Comparison of ENCODE assay signal across 7 mouse cellular contexts in genomic region chr4:62697469-62697868, GRCm38 (mm10).
DNase-seq lines count a peak whose midpoint lies in the region; ATAC-seq and TF ChIP-seq lines count a peak whose summit lies in the region.

No protein-coding gene starts in this region.

- peak; percentile 98 for TF ChIP-seq CTCF in cortical plate, adult 2 months (IDR thresholded peaks at IDR 0.05; ENCODE audit: extremely low read depth, insufficient read depth, low read length)

- TF ChIP-seq POLR2A in cortical plate, adult 2 months (IDR thresholded peaks at IDR 0.05; ENCODE audit: extremely low read depth, insufficient read depth, low read length): no peak

- no peak overlapping the region for H3K9ac ChIP-seq in intestine, embryonic 16.5 days (ENCODE audit: low read depth, low read length)
- H3K9ac ChIP-seq in midbrain, embryonic 13.5 days (replicated peaks): no peak overlapping the region

- no peaks in the 10 kb centered on the region for H3K27me3 ChIP-seq in intestine, embryonic 16.5 days (replicated peaks; ENCODE audit: control insufficient read depth, insufficient read depth, low read length)
- no peaks in the 10 kb centered on the region for H3K27me3 ChIP-seq in midbrain, embryonic 13.5 days

- intact Hi-C loops in left cerebral cortex, postnatal 14 days (cut with DNase I): loop anchor here (1.0 to 5.0 kb wide), 3 partner anchors 64 to 425 kb away; no protein-coding TSS in a partner anchor

- H3K27ac ChIP-seq in cortical plate, adult 2 months (ENCODE audit: insufficient read depth, low read length): no peak overlapping the region
- H3K27ac ChIP-seq in intestine, embryonic 16.5 days (ENCODE audit: low read length): 0 out of 2 replicates have a peak overlapping the region, but pooled peaks have one; percentile 7
- H3K27ac ChIP-seq in midbrain, embryonic 13.5 days: 0 out of 2 replicates have a peak overlapping the region, but pooled peaks have one; percentile 14

- WGBS in intestine, embryonic 16.5 days: 11% methylated on average over 2 of the region's 2 CpGs
- WGBS in midbrain, embryonic 13.5 days: 25% methylated on average over 2 of the region's 2 CpGs

- DNase-seq in adrenal gland, adult 8-10 months: peak; percentile 87
- DNase-seq in gastrocnemius, postnatal 4 days (ENCODE audit: low spot score in 2 of 2): peak; percentile 84 to 90
- peak; percentile 92 to 93 for DNase-seq in left cerebral cortex, postnatal 14 days (ENCODE audit: low spot score in 2 of 2)
- peak; percentile 50 to 73 for DNase-seq in spleen, postnatal 14 days (ENCODE audit: low spot score in 2 of 2)

- peaks cover 9% of the 10 kb centered on the region for H3K36me3 ChIP-seq in intestine, embryonic 16.5 days (ENCODE audit: control insufficient read depth, insufficient read depth, low read length)
- peaks cover 50% of the 10 kb centered on the region for H3K36me3 ChIP-seq in midbrain, embryonic 13.5 days

- H3K4me2 ChIP-seq in intestine, embryonic 16.5 days (ENCODE audit: low read depth, low read length): no peak overlapping the region
- no peak overlapping the region for H3K4me2 ChIP-seq in midbrain, embryonic 13.5 days (replicated peaks)

- H3K9me3 ChIP-seq in intestine, embryonic 16.5 days (ENCODE audit: control insufficient read depth, low read length): no peaks in the 10 kb centered on the region
- H3K9me3 ChIP-seq in midbrain, embryonic 13.5 days: no peaks in the 10 kb centered on the region

- ATAC-seq in intestine, embryonic 16.5 days: peak; percentile 23
- ATAC-seq in midbrain, embryonic 13.5 days: peak; percentile 22; the same call in 1 of the 2 replicates

- H3K4me3 ChIP-seq in cortical plate, adult 2 months (ENCODE audit: insufficient read depth, low read length): no peak overlapping the region
- H3K4me3 ChIP-seq in intestine, embryonic 16.5 days (ENCODE audit: low read length): no peak overlapping the region
- H3K4me3 ChIP-seq in midbrain, embryonic 13.5 days (replicated peaks): no peak overlapping the region

- peaks cover 3% of the 10 kb centered on the region for H3K4me1 ChIP-seq in cortical plate, adult 2 months (ENCODE audit: control insufficient read depth, insufficient read depth, low read length)
- peaks cover 54% of the 10 kb centered on the region for H3K4me1 ChIP-seq in intestine, embryonic 16.5 days (ENCODE audit: control insufficient read depth, insufficient read depth, low read length)
- H3K4me1 ChIP-seq in midbrain, embryonic 13.5 days (replicated peaks): peaks cover 64% of the 10 kb centered on the region
